Mouse (Mus musculus): ENCODE results near the gene Mrgprg. TPM values are rescaled to one million over a fixed set of nuclear protein-coding genes. Genes with fewer than 3 reads are reported as not detected.

Gene Mrgprg
- total RNA-seq, 1 experiment from 2014 or later = not detected

- ATAC-seq (replicated peaks; ENCODE audit: low read depth, poor library complexity, severe bottlenecking) = no peak
Measured at GRCm38 (mm10) chr7:143756125-143757026, 10.4 kb downstream of the Mrgprg start, which contains the start of gene Osbpl5. Gene Osbpl5 (minus strand): TSS chr7:143756985.

- peak; percentile 57 for ATAC-seq (replicated peaks; ENCODE audit: low read depth, poor library complexity, severe bottlenecking)
Measured at GRCm38 (mm10) chr7:143755357-143756124, 11.3 kb downstream of the Mrgprg start.

GRCm38 (mm10) chr7:143753990-143754715 lies 12.6 kb downstream of the Mrgprg start:
- ATAC-seq (replicated peaks; ENCODE audit: low read depth, poor library complexity, severe bottlenecking) = peak; percentile 50

- no peak for ATAC-seq (replicated peaks; ENCODE audit: low read depth, poor library complexity, severe bottlenecking)
Measured at GRCm38 (mm10) chr7:143752606-143753005, 14.2 kb downstream of the Mrgprg start.

GRCm38 (mm10) chr7:143752056-143752455 lies 14.7 kb downstream of the Mrgprg start:
- ATAC-seq (replicated peaks; ENCODE audit: low read depth, poor library complexity, severe bottlenecking) = no peak

GRCm38 (mm10) chr7:143751380-143751779 lies 15.4 kb downstream of the Mrgprg start:
- ATAC-seq (replicated peaks; ENCODE audit: low read depth, poor library complexity, severe bottlenecking) = no peak

GRCm38 (mm10) chr7:143749045-143749444 lies 17.7 kb downstream of the Mrgprg start:
- no peak for ATAC-seq (replicated peaks; ENCODE audit: low read depth, poor library complexity, severe bottlenecking)

- peak; percentile 92 for ATAC-seq (replicated peaks; ENCODE audit: low read depth, poor library complexity, severe bottlenecking)
Measured at GRCm38 (mm10) chr7:143748041-143748868, 18.5 kb downstream of the Mrgprg start.

- ATAC-seq (replicated peaks; ENCODE audit: low read depth, poor library complexity, severe bottlenecking) = no peak
Measured at GRCm38 (mm10) chr7:143740653-143741052, 26.1 kb downstream of the Mrgprg start.

- ATAC-seq (replicated peaks; ENCODE audit: low read depth, poor library complexity, severe bottlenecking) = peak; percentile 94
Measured at GRCm38 (mm10) chr7:143739511-143740461, 27.0 kb downstream of the Mrgprg start.

GRCm38 (mm10) chr7:143738601-143739006 lies 28.2 kb downstream of the Mrgprg start:
- no peak for ATAC-seq (replicated peaks; ENCODE audit: low read depth, poor library complexity, severe bottlenecking)

GRCm38 (mm10) chr7:143738194-143738593 lies 28.6 kb downstream of the Mrgprg start:
- no peak for ATAC-seq (replicated peaks; ENCODE audit: low read depth, poor library complexity, severe bottlenecking)

- no peak for ATAC-seq (replicated peaks; ENCODE audit: low read depth, poor library complexity, severe bottlenecking)
Measured at GRCm38 (mm10) chr7:143733746-143734145, 33.0 kb downstream of the Mrgprg start.

GRCm38 (mm10) chr7:143729886-143730285 lies 36.9 kb downstream of the Mrgprg start:
- no peak for ATAC-seq (replicated peaks; ENCODE audit: low read depth, poor library complexity, severe bottlenecking)

- no peak for ATAC-seq (replicated peaks; ENCODE audit: low read depth, poor library complexity, severe bottlenecking)
Measured at GRCm38 (mm10) chr7:143726396-143726795, 40.4 kb downstream of the Mrgprg start.

- no peak for ATAC-seq (replicated peaks; ENCODE audit: low read depth, poor library complexity, severe bottlenecking)
Measured at GRCm38 (mm10) chr7:143723841-143724240, 43.0 kb downstream of the Mrgprg start.

- no peak for ATAC-seq (replicated peaks; ENCODE audit: low read depth, poor library complexity, severe bottlenecking)
Measured at GRCm38 (mm10) chr7:143722646-143723045, 44.1 kb downstream of the Mrgprg start.

GRCm38 (mm10) chr7:143717811-143718210 lies 49.0 kb downstream of the Mrgprg start:
- no peak for ATAC-seq (replicated peaks; ENCODE audit: low read depth, poor library complexity, severe bottlenecking)
